Mouse (Mus musculus) testis, adult 2 months (tissue): Measurements from ENCODE around the gene Mphosph8. TPM values are rescaled to one million over a fixed set of nuclear protein-coding genes. Genes with fewer than 3 reads are reported as not detected.

Source experiments
- H3K27ac ChIP-seq: fragments of 200-500 bp; 2 replicates; pipeline ENCODE4 v1.5.1; 2012; ENCODE audit warnings: low read depth, low read length; ENCODE audit not compliant: control insufficient read depth, insufficient read depth
- H3K27me3 ChIP-seq: fragments of 200-500 bp; 2 replicates; pipeline ENCODE4 v1.6.1; 2012; ENCODE audit warnings: mild to moderate bottlenecking, low read length, moderate library complexity; ENCODE audit not compliant: control insufficient read depth, insufficient read depth
- H3K36me3 ChIP-seq: fragments of 200-500 bp; 2 replicates; pipeline ENCODE4 v1.6.1; 2012; ENCODE audit warnings: mild to moderate bottlenecking, low read length; ENCODE audit not compliant: control insufficient read depth, insufficient read depth
- H3K4me1 ChIP-seq: fragments of 200-500 bp; 2 replicates; pipeline ENCODE4 v1.6.1; 2012; ENCODE audit warnings: low read length; ENCODE audit not compliant: control insufficient read depth, insufficient read depth
- H3K4me3 ChIP-seq: fragments of 200-500 bp; 2 replicates; pipeline ENCODE4 v1.5.1; 2012; ENCODE audit warnings: low read depth, mild to moderate bottlenecking, low read length, moderate library complexity, mixed read lengths; ENCODE audit not compliant: control insufficient read depth
- CTCF ChIP-seq: fragments of 200-500 bp; IDR thresholded peaks from 2 replicates; pipeline ENCODE4 v1.5.1; 2012; ENCODE audit warnings: low read depth, mild to moderate bottlenecking, inconsistent platforms, low read length, moderate library complexity; ENCODE audit not compliant: control insufficient read depth, insufficient read depth, insufficient replicate concordance
- POLR2A ChIP-seq: fragments of 200-500 bp; IDR thresholded peaks from 2 replicates; pipeline ENCODE4 v1.6.1; 2012; ENCODE audit warnings: low read depth, mild to moderate bottlenecking, inconsistent platforms, low read length, moderate library complexity; ENCODE audit not compliant: control insufficient read depth
- polyA plus RNA-seq: library from polyadenylated mRNA; depleted of rRNA; stranded (reverse); fragments of >200 nt; gene quantifications from 2 replicates; pipeline ENCODE4 v1.2.3, GENCODE M21; 2012

Gene Mphosph8
- polyA plus RNA-seq, 1 experiment: 24.7 TPM

- Histone ChIP-seq H3K4me1 (peaks cover 3% of the 10 kb centered on the region; the same call in 1 of the 2 replicates), H3K36me3 (no peaks in the 10 kb centered on the region), H3K4me3 (no peak overlapping the region), H3K27me3 (no peaks in the 10 kb centered on the region), H3K27ac (no peak overlapping the region)
- TF ChIP-seq CTCF (no peak), POLR2A (no peak)
Observed at GRCm38 (mm10) chr14:56665651-56666050, 2.4 kb upstream of the Mphosph8 start.

- Histone ChIP-seq H3K4me3 (peak overlapping the region; percentile 96; the same call in 1 of the 2 replicates), H3K36me3 (no peaks in the 10 kb centered on the region; the same call in 1 of the 2 replicates), H3K27ac (no peak overlapping the region), H3K27me3 (no peaks in the 10 kb centered on the region), H3K4me1 (peaks cover 3% of the 10 kb centered on the region; the same call in 1 of the 2 replicates)
- TF ChIP-seq POLR2A (no peak), CTCF (no peak)
Observed at GRCm38 (mm10) chr14:56666909-56667308, 1.1 kb upstream of the Mphosph8 start.

- H3K27ac ChIP-seq: peak overlapping the region; percentile 99
- H3K4me1 ChIP-seq: peaks cover 3% of the 10 kb centered on the region; the same call in 1 of the 2 replicates
- no peak for TF ChIP-seq CTCF
- TF ChIP-seq POLR2A: no peak
- H3K4me3 ChIP-seq: peak overlapping the region; percentile 96
- H3K27me3 ChIP-seq: no peaks in the 10 kb centered on the region
- H3K36me3 ChIP-seq: no peaks in the 10 kb centered on the region; the same call in 1 of the 2 replicates
Observed at GRCm38 (mm10) chr14:56669046-56669620, 1.1 kb downstream of the Mphosph8 start.

GRCm38 (mm10) chr14:56685426-56685825 lies 17.4 kb downstream of the Mphosph8 start:
- Histone ChIP-seq H3K4me1 (no peaks in the 10 kb centered on the region), H3K27me3 (no peaks in the 10 kb centered on the region), H3K27ac (no peak overlapping the region), H3K4me3 (no peak overlapping the region), H3K36me3 (peaks cover 5% of the 10 kb centered on the region)
- TF ChIP-seq POLR2A (no peak), CTCF (no peak)

GRCm38 (mm10) chr14:56689116-56689515 lies 21.1 kb downstream of the Mphosph8 start:
- TF ChIP-seq CTCF (no peak), POLR2A (no peak)
- Histone ChIP-seq H3K4me3 (no peak overlapping the region), H3K36me3 (peaks cover 4% of the 10 kb centered on the region), H3K4me1 (no peaks in the 10 kb centered on the region), H3K27ac (no peak overlapping the region), H3K27me3 (no peaks in the 10 kb centered on the region)

- no peak overlapping the region for H3K27ac ChIP-seq
- H3K36me3 ChIP-seq: peaks cover 4% of the 10 kb centered on the region
- H3K4me3 ChIP-seq: no peak overlapping the region
- TF ChIP-seq POLR2A: no peak
- TF ChIP-seq CTCF: no peak
- no peaks in the 10 kb centered on the region for H3K4me1 ChIP-seq
- no peaks in the 10 kb centered on the region for H3K27me3 ChIP-seq
Observed at GRCm38 (mm10) chr14:56689766-56690165, 21.7 kb downstream of the Mphosph8 start.

- H3K27ac ChIP-seq: no peak overlapping the region
- H3K4me3 ChIP-seq: no peak overlapping the region
- TF ChIP-seq CTCF: no peak
- TF ChIP-seq POLR2A: no peak
- H3K27me3 ChIP-seq: no peaks in the 10 kb centered on the region
- H3K36me3 ChIP-seq: no peaks in the 10 kb centered on the region; the same call in 1 of the 2 replicates
- H3K4me1 ChIP-seq: no peaks in the 10 kb centered on the region
Observed at GRCm38 (mm10) chr14:56695495-56695894, 27.4 kb downstream of the Mphosph8 start.
